Mouse (Mus musculus) myocyte (in vitro differentiated cells): ENCODE results near the gene Agl. TPM values are rescaled to one million over a fixed set of nuclear protein-coding genes. Genes with fewer than 3 reads are reported as not detected.

Source experiments
- H3K27me3 ChIP-seq: one replicate; pipeline ENCODE4 v1.6.1; 2011; ENCODE audit not compliant: control insufficient read depth, insufficient read depth, insufficient read length
- H3K36me3 ChIP-seq: one replicate; pipeline ENCODE4 v1.6.1; 2011; ENCODE audit not compliant: control insufficient read depth, insufficient read depth
- H3K4me2 ChIP-seq: one replicate; pipeline ENCODE4 v1.6.1; 2011; ENCODE audit warnings: low read depth, control low read depth
- H3K4me3 ChIP-seq: one replicate; pipeline ENCODE4 v1.5.1; 2011; ENCODE audit warnings: mild to moderate bottlenecking, control low read depth, moderate library complexity
- H3K79me2 ChIP-seq: one replicate; pipeline ENCODE4 v1.6.1; 2011; ENCODE audit not compliant: control insufficient read depth, insufficient read depth
- H3ac ChIP-seq: one replicate; pipeline ENCODE4 v1.6.1; 2011; ENCODE audit not compliant: control insufficient read depth, insufficient read length
- CEBPB ChIP-seq: IDR thresholded peaks from 2 replicates; pipeline ENCODE4 v1.6.1; 2011; ENCODE audit warnings: mild to moderate bottlenecking, moderate library complexity; ENCODE audit not compliant: poor library complexity, insufficient read depth, severe bottlenecking
- E2F4 ChIP-seq: IDR thresholded peaks from one replicate; pipeline ENCODE4 v1.6.1; 2011; ENCODE audit warnings: mild to moderate bottlenecking, control low read depth, moderate library complexity; ENCODE audit not compliant: insufficient read depth
- MAX ChIP-seq: IDR thresholded peaks from one replicate; pipeline ENCODE4 v1.6.1; 2011; ENCODE audit warnings: low read depth, mild to moderate bottlenecking, control low read depth
- MYOD1 ChIP-seq, 3 experiments: IDR thresholded peaks; one replicate each; pipeline ENCODE4 v1.6.1; 2011; ENCODE audit warnings: control low read depth in 2 of 3, low read depth in 2 of 3, mild to moderate bottlenecking in 2 of 3, moderate library complexity in 1 of 3; ENCODE audit not compliant: insufficient read length in 2 of 3, control insufficient read depth in 1 of 3
- MYOG ChIP-seq, 3 experiments: IDR thresholded peaks; one replicate each; pipeline ENCODE4 v1.6.1; 2011; ENCODE audit warnings: control low read depth in 2 of 3, low read depth in 2 of 3, mild to moderate bottlenecking in 2 of 3; ENCODE audit not compliant: insufficient read length in 2 of 3, control insufficient read depth in 1 of 3, insufficient read depth in 1 of 3
- POLR2A ChIP-seq: IDR thresholded peaks from one replicate; pipeline ENCODE4 v1.6.1; 2011; ENCODE audit warnings: low read depth, mild to moderate bottlenecking, control low read depth, moderate library complexity; ENCODE audit not compliant: insufficient read length
- POLR2AphosphoS2 ChIP-seq: IDR thresholded peaks from one replicate; pipeline ENCODE4 v1.6.1; 2011; ENCODE audit warnings: low read depth, control low read depth; ENCODE audit not compliant: insufficient read length
- REST ChIP-seq: IDR thresholded peaks from one replicate; pipeline ENCODE4 v1.6.1; 2011; ENCODE audit warnings: mild to moderate bottlenecking, control low read depth, moderate library complexity; ENCODE audit not compliant: insufficient read depth, insufficient read length
- SRF ChIP-seq: IDR thresholded peaks from one replicate; pipeline ENCODE4 v1.6.1; 2011; ENCODE audit warnings: low read depth; ENCODE audit not compliant: control insufficient read depth, insufficient read length
- TCF12 ChIP-seq: IDR thresholded peaks from one replicate; pipeline ENCODE4 v1.6.1; 2011; ENCODE audit warnings: mild to moderate bottlenecking, control low read depth; ENCODE audit not compliant: poor library complexity, insufficient read depth, severe bottlenecking
- TCF3 ChIP-seq: IDR thresholded peaks from one replicate; pipeline ENCODE4 v1.6.1; 2011; ENCODE audit warnings: low read depth, control low read depth; ENCODE audit not compliant: insufficient read length
- USF1 ChIP-seq: IDR thresholded peaks from one replicate; pipeline ENCODE4 v1.6.1; 2011; ENCODE audit warnings: low read depth, mild to moderate bottlenecking, control low read depth, moderate library complexity
- polyA plus RNA-seq: library from polyadenylated mRNA; unstranded; fragments of >200 nt; fragmentation: generic; extraction: Trizol; gene quantifications from one replicate; pipeline ENCODE4 v1.2.1, GENCODE M21; 2012; ENCODE audit warnings: missing spikeins

Gene Agl
- polyA plus RNA-seq, 1 experiment, result 35.8 TPM

DNA sequence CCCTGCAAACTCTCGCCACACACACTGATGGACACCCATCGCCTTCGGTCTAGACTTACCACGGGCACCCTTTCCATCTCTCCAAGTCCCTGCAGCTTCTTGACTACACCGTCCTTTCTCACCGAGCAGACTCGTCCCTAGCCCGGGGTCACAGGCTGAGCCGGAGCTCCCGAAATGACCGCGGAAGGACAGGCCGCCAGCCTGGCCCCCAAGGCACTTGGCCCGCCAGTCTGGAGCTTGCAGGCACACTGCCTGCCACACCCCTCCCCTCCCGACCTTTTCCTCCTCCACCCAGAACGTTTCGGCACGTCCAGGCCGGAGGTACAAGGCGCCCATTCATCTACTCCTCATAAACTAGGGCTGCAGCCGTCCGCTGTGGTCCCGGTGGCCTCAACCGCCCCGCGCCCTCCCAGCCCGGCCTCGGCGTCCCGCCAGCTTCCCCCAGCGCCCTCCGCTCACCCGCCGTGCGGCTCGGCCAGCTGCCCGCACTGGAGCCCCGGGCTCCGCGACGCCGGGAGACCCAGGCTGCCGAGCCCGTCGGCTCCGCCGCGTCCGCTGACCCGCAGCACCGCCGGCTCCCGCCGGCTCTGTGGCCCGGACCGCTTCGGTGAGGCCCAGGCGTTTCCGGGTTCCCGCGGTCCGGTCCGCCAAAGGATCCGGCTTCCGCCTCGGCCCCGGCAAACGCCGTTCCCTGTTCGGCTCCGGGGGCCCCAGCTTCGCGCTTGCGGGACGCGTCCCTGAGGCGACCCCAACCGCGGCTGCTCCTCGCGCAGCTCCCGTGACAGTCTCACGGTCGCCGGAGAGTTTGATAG, 96.1 kb downstream of the Agl start:
- Histone ChIP-seq H3K36me3 (no peaks in the 10 kb centered on the region), H3ac (peak overlapping the region; percentile 66), H3K27me3 (no peaks in the 10 kb centered on the region), H3K4me3 (peak overlapping the region; percentile 60), H3K79me2 (peaks cover 22% of the 10 kb centered on the region), H3K4me2 (peak overlapping the region; percentile 96)
- TF ChIP-seq MYOD1 (IDR thresholded peaks at IDR 0.05; ENCODE audit: control insufficient read depth in 1 of 3, insufficient read length in 2 of 3, low read depth in 2 of 3) (no peak), POLR2A (peak; percentile 68), SRF (no peak), E2F4 (peak; percentile 72), USF1 (no peak), CEBPB (no peak), REST (no peak), MYOG (IDR thresholded peaks at IDR 0.05; ENCODE audit: control insufficient read depth in 1 of 3, insufficient read depth in 1 of 3, insufficient read length in 2 of 3, low read depth in 2 of 3) (peak in 1 of 3 experiments; percentile 35), MAX (no peak), TCF12 (no peak)

DNA sequence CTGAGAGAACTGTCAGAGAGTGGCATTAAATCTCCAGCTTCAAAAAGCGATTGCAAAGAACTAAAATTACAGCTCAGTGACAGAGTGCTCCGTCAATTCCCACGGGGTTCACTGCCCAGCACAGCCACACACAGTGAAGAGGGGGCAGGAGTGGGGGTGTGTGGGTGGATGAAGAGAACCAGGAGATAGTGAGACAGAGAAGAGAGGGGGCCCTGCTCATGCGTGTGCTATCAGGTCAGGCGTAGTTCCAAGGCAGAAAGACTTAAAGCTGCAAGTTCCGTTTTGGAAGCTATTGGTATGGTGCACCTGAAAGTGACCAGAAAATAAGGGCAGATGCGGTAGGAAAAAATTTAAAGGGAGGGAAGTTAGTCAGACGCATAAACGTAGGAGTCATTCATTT, 97.0 kb downstream of the Agl start:
- Histone ChIP-seq H3K36me3 (no peaks in the 10 kb centered on the region), H3K4me3 (peak overlapping the region; percentile 60), H3K79me2 (peaks cover 22% of the 10 kb centered on the region)

DNA sequence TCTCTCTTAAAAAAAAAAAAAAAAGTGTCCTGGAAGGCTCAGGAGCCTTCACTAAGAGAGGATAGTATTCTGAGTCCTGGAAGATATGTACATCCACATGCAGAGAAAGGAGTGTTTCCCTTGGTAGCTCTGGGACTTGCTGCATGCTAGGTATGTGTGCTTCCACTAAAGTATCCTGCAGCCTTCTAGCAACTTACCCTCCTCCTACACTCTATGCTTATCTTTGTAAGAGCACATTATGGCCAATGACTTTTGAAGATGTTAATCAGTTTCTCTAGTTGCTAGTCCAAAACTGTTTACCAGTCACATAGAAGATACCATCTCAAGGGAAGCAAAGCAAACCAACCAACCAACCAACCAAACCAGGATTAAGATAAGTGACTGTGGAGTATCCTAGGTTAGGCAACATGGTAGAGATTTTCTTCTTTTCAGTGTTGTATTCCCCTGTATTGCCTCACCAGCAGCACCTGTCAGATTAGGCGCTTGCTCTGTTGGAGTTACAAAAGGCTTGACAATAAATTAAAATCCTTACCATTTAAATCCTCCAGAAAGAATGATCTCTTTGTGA, 102.2 kb downstream of the Agl start:
- Histone ChIP-seq H3K36me3 (no peaks in the 10 kb centered on the region), H3K4me3 (no peak overlapping the region), H3K27me3 (no peaks in the 10 kb centered on the region), H3K4me2 (no peak overlapping the region), H3ac (no peak overlapping the region), H3K79me2 (peaks cover 27% of the 10 kb centered on the region)
- no peak for TF ChIP-seq POLR2AphosphoS2
- TF ChIP-seq USF1, result no peak
- TF ChIP-seq TCF12, result no peak
- no peak for TF ChIP-seq MYOD1 (IDR thresholded peaks at IDR 0.05; ENCODE audit: control insufficient read depth in 1 of 3, insufficient read length in 2 of 3, low read depth in 2 of 3)
- TF ChIP-seq POLR2A, result no peak
- no peak for TF ChIP-seq MAX
- no peak for TF ChIP-seq CEBPB
- TF ChIP-seq MYOG (IDR thresholded peaks at IDR 0.05; ENCODE audit: control insufficient read depth in 1 of 3, insufficient read depth in 1 of 3, insufficient read length in 2 of 3, low read depth in 2 of 3), result no peak
- TF ChIP-seq TCF3, result no peak
- no peak for TF ChIP-seq E2F4
- TF ChIP-seq SRF, result no peak
- TF ChIP-seq REST, result no peak

More for the DNA sequence above, 97.0 kb downstream of the Agl start:
- no peaks in the 10 kb centered on the region for H3K27me3 ChIP-seq
- no peak for TF ChIP-seq POLR2A
- no peak for TF ChIP-seq SRF
- no peak for TF ChIP-seq CEBPB
- no peak for TF ChIP-seq MYOG (IDR thresholded peaks at IDR 0.05; ENCODE audit: control insufficient read depth in 1 of 3, insufficient read depth in 1 of 3, insufficient read length in 2 of 3, low read depth in 2 of 3)
- no peak for TF ChIP-seq USF1
- TF ChIP-seq REST, result no peak
- no peak for TF ChIP-seq MYOD1 (IDR thresholded peaks at IDR 0.05; ENCODE audit: control insufficient read depth in 1 of 3, insufficient read length in 2 of 3, low read depth in 2 of 3)
- no peak for TF ChIP-seq TCF12
- no peak for TF ChIP-seq MAX
- TF ChIP-seq E2F4, result no peak
- no peak for TF ChIP-seq POLR2AphosphoS2
- no peak for TF ChIP-seq TCF3
- H3ac ChIP-seq, result peak overlapping the region; percentile 66
- H3K4me2 ChIP-seq, result peak overlapping the region; percentile 76

DNA sequence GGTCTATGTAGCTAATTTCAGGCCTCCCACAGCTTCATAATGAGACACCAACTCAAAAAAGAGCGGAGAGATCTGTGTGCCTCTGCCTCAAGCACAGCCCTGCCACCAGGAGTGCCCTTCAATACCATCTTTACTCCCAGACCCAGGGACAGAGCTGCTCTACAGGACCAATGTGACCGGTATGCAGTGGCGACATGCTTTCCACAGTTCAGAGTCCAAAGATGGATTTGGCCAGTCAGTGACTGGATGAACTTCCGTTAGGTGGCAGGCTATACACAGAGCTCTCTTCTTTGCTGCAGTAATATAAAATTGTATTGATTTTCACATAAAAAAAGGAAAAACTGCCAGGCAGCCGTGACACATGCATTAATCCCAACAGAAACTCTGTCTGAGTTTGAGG, 104.1 kb downstream of the Agl start:
- no peak overlapping the region for H3ac ChIP-seq
- H3K36me3 ChIP-seq, result no peaks in the 10 kb centered on the region
- H3K79me2 ChIP-seq, result peaks cover 19% of the 10 kb centered on the region
- TF ChIP-seq TCF12, result no peak
- TF ChIP-seq POLR2A, result no peak
- no peak for TF ChIP-seq TCF3
- no peak for TF ChIP-seq MYOD1 (IDR thresholded peaks at IDR 0.05; ENCODE audit: control insufficient read depth in 1 of 3, insufficient read length in 2 of 3, low read depth in 2 of 3)
- no peak for TF ChIP-seq POLR2AphosphoS2
- TF ChIP-seq CEBPB, result no peak
- H3K27me3 ChIP-seq, result no peaks in the 10 kb centered on the region
- H3K4me2 ChIP-seq, result no peak overlapping the region
- H3K4me3 ChIP-seq, result no peak overlapping the region
